Mouse (Mus musculus): Measurements from ENCODE around the gene Eif4a1. TPM values are rescaled to one million over a fixed set of nuclear protein-coding genes. Genes with fewer than 3 reads are reported as not detected.

The Eif4a1 gene
- 233 and 247 TPM in 2 replicates for total RNA-seq (2015; ENCODE audit: low replicate concordance)
- total RNA-seq (2017; ENCODE audit: low replicate concordance): 229 and 230 TPM in 2 replicates

DNA sequence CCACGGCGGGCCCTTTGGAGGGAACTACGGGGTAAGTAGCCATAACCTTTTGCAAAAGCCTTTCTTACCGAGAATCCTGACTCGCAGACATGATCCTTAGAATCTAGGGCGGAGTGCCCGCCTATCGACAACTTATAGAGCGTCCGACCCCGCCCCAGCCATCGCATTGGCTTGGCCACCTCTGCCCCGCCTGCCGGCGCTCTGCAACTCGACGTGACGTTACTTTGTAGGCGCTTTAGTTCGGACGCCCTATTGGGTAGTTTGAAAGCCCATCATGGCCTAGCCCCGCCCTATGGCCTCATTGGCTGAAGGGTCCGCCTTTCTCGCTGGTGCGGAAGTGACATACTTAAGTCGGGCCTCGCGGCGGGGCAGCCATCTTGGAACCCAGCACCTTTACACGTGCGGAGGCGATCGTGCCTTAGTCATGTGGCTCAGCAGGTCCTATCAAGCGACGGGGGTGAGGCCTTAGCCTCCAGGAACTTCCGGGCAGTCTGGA is at the start of gene Eif4a1:
Eif4a1 (minus strand) TSS at position 213 of the 496 bp plus-strand sequence.
- ATAC-seq (replicated peaks; ENCODE audit: low FRiP score, poor library complexity, severe bottlenecking): peak; percentile 89

DNA sequence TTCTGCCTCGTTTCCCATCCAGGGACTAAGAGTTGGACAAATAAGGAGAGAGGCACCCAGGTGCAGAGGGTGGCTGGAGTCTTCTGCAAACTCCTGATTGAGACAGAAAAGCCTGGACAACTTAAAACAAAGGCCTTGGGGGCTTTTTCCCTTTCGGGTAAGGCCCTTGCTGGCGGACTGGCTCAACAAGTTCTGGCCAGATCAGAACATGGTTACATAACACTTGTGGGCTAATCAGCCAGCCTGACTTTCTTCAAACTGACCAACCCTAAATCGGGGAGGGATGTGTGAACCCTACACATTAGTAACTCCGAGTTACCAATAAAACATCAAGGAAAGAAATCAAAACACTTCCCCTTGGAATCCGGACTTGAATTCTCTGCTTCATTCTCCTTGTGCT is 48.6 kb upstream of the Eif4a1 start:
- no peak for ATAC-seq (replicated peaks; ENCODE audit: low FRiP score, poor library complexity, severe bottlenecking)

- no peak; the same call in 1 of the 2 replicates for ATAC-seq (replicated peaks; ENCODE audit: low FRiP score, poor library complexity, severe bottlenecking)
Observed at GRCm38 (mm10) chr11:69719423-69719822, 47.2 kb upstream of the Eif4a1 start.

DNA sequence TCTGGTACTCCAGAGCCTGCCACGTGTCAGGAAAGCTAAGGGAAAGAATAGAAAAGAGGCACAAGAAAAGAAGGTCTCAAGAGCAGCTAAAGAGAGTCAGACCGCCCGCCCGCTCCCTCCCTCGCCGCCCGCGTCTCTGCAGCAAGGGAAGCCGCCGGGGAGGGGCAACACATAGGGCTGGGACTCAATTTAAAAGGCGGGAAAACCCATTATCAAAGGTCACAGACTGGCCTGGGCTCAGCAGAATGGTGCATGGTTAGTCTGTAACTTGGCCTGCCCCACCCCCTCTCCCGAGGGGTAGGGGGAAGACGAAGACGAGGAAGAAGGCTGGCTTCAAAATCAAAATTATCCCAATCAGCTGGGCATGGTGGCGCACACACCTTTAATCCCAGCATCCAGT is 46.4 kb upstream of the Eif4a1 start:
- peak; percentile 88 for ATAC-seq (replicated peaks; ENCODE audit: low FRiP score, poor library complexity, severe bottlenecking)

GRCm38 (mm10) chr11:69716953-69717352 is 44.7 kb upstream of the Eif4a1 start:
- ATAC-seq (replicated peaks; ENCODE audit: low FRiP score, poor library complexity, severe bottlenecking): no peak

DNA sequence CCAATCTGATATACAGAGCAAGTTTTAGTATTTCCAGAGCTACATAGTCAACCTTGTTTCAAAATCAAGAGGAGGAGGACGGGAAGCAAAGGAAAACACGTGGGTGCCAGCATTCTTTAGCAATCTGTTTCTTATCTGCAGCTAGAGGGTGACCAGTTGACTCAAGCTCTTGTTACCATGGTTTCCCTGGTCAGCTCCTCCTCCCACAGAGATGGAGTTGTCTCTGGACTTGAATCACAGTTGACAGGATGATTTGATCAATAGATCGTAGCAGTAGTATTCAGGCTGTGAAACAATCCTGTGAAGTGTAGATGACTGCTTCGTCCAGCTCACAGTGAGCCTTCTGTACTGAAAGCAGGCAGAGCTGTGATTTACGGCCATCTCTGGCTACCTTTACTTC is 43.7 kb upstream of the Eif4a1 start:
- ATAC-seq (replicated peaks; ENCODE audit: low FRiP score, poor library complexity, severe bottlenecking): no peak

- no peak for ATAC-seq (replicated peaks; ENCODE audit: low FRiP score, poor library complexity, severe bottlenecking)
Observed at GRCm38 (mm10) chr11:69715482-69715881, 43.3 kb upstream of the Eif4a1 start.

GRCm38 (mm10) chr11:69714636-69715329 is 42.6 kb upstream of the Eif4a1 start:
- ATAC-seq (replicated peaks; ENCODE audit: low FRiP score, poor library complexity, severe bottlenecking): no peak

DNA sequence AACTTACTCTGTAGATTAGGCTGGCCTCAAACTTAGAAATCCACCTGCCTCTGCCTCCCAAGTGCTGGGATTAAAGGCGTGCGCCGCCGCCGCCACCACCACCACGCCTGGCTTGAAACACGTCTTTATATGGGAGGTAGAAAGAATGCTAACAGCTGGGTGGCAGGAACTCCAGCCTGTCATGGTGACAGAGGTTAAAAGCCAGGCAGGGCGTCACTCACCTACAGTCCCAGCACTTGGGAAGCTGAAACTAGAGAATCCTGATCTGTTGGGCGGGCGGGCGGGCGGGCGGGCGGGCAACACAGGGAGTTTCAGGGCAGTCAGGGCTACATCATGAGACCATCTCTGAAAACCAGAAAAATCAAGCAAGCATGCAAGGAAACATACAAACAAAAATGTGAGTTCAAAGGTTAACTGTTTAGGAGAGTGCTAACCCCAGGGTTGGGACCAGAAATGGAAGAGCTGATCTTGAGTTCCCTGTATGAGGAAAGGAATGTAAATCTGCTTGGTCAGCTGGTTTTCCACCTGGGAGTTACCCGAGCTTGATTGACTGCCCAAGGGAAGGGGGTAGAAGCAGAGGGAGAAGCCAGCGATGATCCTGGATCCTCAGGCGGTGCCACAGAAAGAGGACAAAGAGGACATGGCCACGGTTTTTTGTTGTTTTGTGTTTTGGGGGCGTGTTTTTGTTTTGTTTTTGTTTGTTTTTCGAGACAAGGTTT is 40.9 kb upstream of the Eif4a1 start:
- no peak for ATAC-seq (replicated peaks; ENCODE audit: low FRiP score, poor library complexity, severe bottlenecking)

DNA sequence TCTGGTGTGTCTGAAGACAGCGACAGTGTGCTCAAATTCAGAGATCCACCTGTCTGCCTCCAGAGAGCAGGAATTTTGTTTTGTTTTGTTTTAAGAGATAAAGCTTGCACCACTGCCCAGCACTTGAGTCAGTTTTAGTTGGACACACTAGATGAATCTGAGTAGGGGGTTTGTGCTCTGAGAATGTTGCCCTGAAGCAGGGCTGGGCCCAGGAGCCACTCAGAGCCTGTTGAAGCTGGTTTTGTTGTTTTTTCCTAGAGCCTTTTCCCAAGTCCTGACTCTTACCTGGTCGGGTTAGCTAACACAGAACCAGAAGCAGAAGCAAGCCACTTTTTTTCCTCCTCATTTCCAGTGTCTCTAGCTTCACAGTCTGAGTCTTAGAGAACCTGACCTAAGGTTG is 38.9 kb upstream of the Eif4a1 start:
- ATAC-seq (replicated peaks; ENCODE audit: low FRiP score, poor library complexity, severe bottlenecking): no peak

DNA sequence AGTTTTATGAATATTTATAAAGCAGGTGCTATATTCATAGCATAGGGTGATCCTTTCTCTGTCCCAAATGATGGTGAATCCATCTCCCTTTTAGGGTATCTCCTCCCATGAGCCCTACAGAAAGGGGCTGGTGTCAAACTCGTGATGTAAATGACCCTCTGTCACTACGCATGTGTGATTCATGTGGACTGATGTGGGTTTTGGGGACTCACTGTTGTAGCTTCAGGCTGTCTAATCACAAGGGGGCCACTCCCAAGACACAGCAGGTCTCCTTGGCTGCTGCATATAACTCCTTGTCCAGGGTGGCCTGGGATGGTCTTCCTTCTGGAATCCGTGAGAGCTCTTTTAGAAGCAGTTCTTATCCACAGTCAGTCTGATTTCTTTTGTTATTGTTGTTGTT is 38.2 kb upstream of the Eif4a1 start:
- ATAC-seq (replicated peaks; ENCODE audit: low FRiP score, poor library complexity, severe bottlenecking): 0 out of 2 replicates have a peak, but pooled peaks have one; percentile 41

- peak; percentile 62 for ATAC-seq (replicated peaks; ENCODE audit: low FRiP score, poor library complexity, severe bottlenecking)
Observed at GRCm38 (mm10) chr11:69709554-69710446, 37.6 kb upstream of the Eif4a1 start.

GRCm38 (mm10) chr11:69708614-69709265 is 36.5 kb upstream of the Eif4a1 start:
- ATAC-seq (replicated peaks; ENCODE audit: low FRiP score, poor library complexity, severe bottlenecking): no peak

- ATAC-seq (replicated peaks; ENCODE audit: low FRiP score, poor library complexity, severe bottlenecking): no peak
Observed at GRCm38 (mm10) chr11:69707873-69708381, 35.7 kb upstream of the Eif4a1 start.

GRCm38 (mm10) chr11:69707480-69707847 is 35.2 kb upstream of the Eif4a1 start:
- ATAC-seq (replicated peaks; ENCODE audit: low FRiP score, poor library complexity, severe bottlenecking): no peak

DNA sequence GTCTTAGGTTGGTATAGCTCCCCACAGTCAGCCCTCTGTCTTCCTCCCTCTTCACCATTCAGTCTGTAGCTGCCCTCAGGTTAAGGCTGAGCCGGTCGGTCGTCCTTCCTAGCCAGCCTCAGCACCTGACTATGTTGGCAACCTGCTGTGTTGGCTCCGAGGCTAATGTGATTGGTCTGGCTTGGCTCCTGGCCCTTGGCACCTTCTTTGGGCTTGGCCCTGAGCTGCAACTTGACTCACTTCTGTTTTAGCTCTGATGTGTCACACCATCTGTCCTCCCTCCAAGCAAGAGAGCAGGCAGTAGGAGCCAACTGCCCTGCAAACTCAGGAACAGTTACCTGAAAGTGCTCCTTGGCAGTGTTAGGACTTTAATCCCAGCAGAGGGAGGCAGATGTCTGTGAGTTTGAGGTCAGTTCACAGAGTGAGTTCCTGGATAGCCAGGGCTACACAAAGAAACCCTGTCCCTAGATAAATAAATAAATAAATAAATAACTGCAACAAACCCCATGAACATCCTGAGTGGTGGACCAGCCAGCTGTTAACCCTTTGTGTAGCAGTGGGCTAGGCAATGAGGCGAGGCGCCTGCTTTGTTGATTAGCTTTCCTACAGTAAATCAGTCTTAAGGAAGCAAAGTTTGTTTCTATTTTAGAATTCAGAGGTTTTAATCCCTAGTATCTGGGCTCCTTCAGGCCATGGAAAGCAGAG is 34.7 kb upstream of the Eif4a1 start:
- no peak for ATAC-seq (replicated peaks; ENCODE audit: low FRiP score, poor library complexity, severe bottlenecking)

DNA sequence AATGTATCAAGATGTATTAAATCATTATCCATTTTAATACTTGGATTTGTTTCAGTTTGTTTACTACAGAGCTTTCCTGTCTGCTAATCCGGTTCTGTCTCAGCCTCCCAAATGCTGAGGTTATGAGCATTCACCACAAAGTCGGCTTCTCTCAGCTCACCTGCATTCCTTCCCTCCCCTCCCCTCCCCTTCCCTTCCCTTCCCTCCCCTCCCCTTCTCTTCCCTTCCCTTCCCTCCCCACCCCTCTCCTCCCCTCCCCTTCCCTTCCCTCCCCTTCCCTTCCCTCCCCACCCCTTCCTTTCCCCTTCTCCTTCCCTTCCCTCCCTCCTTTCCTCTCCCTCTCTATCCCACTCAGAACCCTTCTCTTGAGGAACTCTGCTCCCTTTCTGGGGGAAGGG is 32.4 kb upstream of the Eif4a1 start:
- ATAC-seq (replicated peaks; ENCODE audit: low FRiP score, poor library complexity, severe bottlenecking): no peak

DNA sequence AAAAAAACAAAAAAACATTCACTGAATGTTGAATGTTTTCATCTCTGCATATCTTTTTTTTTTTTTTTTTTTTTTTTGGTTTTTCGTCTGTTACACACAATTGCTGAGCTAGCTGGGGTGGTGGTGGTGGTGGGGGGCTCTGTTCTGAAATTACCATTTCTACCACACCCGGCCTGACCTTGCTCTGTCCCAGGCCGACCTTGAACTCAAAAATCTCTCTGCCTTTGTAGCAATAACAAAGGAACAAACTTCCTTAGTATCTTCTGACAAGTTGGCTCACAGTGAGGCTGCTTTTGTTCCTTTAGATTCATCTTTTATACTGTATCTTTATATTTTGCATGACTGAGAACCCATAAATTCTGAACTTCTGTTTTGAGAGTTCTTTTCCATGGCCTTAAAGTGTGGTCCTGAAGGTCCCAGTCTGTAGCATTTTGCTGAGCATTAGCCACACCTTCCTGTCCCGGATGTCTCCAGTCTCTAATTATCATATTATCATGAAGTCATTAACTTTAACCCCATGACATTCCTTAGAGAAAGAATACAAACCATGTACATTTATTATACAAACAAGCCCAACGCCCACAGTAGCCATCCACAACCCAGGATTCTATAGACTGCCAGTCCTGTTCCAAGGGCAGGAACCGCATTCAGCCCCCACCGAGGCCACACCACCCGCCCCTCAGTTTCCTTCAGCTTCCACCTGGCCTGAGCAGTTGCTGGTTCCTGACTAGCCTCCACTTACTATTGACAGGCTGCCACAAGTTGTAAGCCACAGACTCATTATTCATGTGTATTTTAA is 31.8 kb upstream of the Eif4a1 start:
- no peak for ATAC-seq (replicated peaks; ENCODE audit: low FRiP score, poor library complexity, severe bottlenecking)
